Mouse (Mus musculus): Measurements from ENCODE around the gene Mrpl32.

Gene Mrpl32

DNA sequence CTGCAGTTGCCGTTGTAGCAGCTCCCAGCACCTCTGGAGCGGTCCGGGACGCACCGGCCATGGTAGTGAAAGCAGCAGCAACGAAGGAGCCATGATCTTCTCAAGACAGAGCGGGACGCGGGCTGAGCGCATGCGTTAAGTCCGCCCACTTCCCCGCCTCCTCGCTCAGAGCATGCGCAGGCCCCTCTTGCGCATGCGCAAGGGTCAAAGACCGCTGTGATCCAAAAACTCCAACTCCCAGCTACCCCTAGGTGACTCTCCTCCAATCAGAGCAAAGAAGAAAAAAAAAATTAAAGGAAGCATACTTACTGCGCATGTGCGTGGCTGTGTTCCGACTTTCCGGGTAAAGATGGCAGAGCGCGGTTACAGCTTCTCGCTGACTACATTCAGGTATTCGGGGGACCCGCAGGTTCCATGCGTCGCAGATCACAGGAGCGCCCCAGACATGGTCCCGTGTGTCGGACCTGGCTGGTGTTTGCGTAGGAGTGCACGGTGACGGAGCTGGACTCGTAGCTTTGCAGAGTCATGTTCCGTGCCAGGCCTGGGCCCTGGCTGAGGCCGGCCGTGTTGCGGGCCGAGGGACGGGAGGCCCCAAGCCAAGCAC is at the start of gene Mrpl32, which contains the start of gene Psma2:
Gene Mrpl32, minus strand, starts transcription at position 240 of the 604 bp plus-strand sequence.
Gene Psma2, plus strand, starts transcription at position 315 of the 604 bp plus-strand sequence.
- peak; percentile 97 for DNase-seq (ENCODE audit: low spot score in 2 of 2)

DNA sequence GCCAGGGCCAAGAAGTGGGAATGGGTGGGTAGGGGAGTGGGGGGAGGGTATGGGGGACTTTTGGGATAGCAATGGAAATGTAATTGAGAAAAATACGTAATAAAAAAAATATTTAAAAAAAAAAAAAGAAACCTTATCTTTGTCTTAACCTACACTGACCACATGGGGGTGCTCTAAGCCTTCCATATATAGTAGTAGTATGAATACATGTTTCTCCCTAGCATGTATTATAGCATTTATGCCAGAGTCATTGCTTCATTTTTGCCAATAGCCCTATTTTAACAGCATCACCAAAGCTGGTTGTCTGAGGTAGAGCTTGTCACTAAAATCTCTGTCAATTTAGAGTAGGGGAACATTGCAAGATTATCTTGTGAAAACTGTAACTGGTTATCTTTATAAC is 36.3 kb upstream of the Mrpl32 start:
- DNase-seq (ENCODE audit: low spot score in 2 of 2), result no peak

DNA sequence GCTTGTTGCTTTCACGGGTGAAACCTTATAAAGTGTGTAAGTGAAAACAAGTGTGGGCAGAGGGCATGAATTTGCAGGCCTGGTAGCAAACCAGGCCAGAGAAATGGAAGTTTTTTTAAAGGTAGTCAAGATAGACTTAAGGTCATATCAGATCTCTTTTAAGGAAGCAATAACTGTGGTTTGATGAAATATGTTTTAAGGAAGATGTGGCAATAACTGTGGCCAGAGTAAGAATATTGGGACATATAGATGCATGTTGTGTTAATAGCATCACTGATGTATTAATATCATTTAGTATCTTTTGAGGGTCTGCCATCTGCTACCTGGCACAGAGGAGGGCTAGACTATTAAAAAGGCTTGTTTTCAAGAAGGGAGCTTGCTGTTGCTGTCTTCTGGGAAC is 27.0 kb upstream of the Mrpl32 start:
- no peak for DNase-seq (ENCODE audit: low spot score in 2 of 2)

DNA sequence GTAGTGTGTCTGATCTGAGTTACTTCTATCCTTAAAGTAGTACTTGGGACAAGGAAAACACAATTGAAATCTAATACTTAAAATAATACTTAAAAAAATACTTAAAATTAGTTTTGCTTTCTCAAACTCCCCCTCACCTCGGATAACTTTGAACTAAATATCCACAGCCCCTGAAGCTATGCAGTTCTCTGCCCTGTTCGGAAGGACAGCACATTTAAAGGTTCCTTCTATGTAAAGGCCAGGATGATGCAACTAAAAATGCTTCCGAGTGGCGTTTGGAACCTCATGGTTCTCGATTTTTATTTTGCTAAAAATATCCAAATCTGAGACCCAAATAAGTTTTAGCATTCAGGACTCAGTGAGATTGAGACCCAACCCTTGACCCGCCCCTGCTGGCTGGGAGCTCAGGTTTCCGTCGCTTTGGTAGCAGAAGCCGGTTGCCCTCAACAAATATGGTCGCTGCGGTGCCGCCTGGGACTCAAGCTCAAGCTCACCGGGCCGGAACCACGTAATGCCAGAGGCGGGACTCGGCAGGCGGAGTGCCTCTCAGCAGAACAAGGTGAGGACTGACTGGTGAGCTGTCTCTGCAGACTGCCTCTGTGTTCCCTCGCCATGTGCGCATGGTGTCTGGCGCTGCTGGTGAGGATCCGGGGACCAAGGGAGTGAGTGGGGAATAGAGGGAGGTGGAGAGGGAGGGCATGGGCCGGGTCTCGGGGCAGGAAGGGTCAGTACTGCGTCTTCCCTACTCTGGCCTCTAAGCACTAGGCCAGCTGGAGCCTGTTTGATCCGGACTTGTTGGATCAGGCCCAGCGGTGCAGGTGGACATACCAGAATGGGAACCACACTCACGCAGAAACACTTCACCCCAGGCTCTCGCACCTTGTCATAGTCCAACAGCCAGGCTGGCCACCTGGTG is 17.0 kb upstream of the Mrpl32 start, which contains the start of gene AW209491:
Gene AW209491, plus strand, starts transcription at position 429 of the 916 bp plus-strand sequence.
- peak; percentile 96 for DNase-seq (ENCODE audit: low spot score in 2 of 2)

DNA sequence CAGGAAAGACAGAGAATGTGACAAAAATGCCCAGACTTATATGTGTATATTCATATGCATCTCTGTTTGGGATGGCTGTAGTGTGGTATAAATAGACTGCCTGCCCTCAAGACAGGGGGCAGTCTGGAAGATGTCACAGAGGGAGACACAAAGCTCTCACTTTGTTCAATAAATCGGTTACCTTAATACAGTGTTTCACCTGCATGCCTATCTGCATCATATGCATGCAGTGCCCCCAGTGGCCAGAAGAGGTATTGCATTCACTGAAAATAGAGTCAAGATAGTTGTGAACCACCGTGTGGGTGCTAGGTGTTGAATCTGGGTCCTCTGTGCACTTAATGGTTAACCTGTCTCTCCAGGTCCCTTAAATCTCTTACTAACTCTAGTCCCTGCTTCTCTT is 5.8 kb upstream of the Mrpl32 start:
- DNase-seq (ENCODE audit: low spot score in 2 of 2), result peak; percentile 43 to 75

DNA sequence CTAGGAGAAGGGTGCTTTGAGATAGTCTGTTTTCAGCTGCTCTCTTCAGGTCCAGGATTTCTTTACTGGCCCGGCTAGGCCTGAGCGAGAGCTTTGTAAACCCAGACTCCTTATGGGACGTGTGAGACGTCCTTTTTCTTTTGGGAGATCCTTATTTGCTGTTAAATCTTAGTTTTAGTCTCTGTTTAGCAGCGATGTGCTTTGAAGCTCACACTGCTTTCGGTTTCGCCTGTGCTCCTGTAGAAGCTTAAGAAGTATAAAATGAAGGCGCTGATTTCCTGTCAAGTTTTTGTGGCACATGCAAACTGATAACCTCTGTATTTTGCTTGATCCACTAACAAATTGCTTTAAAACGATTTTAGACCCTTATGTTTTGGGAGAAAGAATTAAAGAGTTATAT is 588 bp upstream of the Mrpl32 start:
- DNase-seq (ENCODE audit: low spot score in 2 of 2), result no peak

DNA sequence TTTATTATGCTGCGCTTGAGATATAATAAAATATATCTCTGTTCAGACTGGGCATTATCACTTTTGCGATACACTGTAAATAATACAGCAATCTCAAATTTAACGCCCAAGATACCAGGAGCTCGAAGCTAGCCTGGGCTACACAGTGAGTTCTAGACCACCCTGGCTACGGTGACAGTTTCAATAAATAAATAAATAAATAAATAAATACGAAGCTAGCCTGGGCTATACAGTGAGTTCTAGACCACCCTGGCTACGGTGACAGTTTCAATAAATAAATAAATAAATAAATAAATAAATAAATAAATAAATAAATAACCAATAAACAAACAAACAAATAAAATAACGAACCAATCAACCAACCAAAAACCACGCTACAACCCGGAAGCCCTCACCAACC is 502 bp downstream of the Mrpl32 start:
- DNase-seq (ENCODE audit: low spot score in 2 of 2), result no peak

DNA sequence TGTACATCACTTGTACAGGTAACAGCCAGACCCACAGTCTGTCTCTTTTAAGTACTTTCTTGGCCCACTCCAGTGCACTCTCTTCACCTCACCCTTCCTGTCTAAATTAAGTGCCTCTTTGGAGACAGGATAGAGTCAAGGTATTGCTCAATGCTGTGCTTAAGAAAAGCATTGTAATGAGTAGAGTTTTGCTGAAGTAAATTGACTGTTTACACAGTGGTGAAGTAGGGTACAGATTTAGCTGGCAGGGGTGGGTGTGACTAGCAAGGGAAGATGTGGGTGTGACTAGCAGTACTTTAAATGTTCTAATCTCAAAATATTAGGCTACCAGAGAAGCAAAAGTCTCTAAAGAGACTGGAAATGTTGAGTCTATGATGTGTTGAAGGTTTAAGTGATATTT is 5.3 kb downstream of the Mrpl32 start:
- no peak for DNase-seq (ENCODE audit: low spot score in 2 of 2)

DNA sequence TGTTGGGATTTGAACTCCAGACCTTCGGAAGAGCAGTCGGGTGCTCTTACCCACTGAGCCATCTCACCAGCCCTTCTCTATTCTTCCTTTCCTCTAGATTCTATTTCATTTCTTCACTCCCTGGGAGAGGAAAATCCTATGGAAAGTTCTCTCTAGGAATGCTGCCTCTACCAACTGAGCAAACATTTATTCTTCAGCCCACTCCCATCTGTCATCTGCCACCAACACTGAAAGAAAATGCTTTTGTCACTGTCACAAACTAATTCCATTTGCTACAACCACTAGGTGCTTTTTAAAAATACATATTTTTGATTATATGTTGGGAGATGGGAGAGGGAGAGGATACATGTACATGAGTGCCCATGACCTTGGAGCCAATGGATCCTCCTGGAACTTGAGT is 10.2 kb downstream of the Mrpl32 start:
- no peak for DNase-seq (ENCODE audit: low spot score in 2 of 2)

DNA sequence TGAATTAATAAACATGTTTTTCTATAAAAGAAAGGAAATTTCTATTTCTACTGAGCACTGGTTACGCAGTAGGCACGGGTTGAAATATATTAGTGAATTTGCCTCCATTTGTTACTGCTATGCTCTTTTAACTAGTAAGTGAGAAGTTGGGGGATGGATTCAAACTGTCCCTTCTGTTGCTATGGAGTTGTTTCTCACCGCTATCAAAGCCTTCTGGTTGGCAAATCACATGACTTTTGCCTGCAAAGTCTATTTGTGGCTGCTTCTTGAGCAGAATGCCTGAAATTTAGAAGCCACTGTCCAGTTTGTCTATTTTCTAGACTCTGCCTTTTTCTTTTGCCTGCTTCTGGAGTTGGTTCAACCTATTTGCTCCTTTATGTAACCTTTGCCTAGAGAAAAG is 32.6 kb downstream of the Mrpl32 start:
- no peak for DNase-seq (ENCODE audit: low spot score in 2 of 2)

DNA sequence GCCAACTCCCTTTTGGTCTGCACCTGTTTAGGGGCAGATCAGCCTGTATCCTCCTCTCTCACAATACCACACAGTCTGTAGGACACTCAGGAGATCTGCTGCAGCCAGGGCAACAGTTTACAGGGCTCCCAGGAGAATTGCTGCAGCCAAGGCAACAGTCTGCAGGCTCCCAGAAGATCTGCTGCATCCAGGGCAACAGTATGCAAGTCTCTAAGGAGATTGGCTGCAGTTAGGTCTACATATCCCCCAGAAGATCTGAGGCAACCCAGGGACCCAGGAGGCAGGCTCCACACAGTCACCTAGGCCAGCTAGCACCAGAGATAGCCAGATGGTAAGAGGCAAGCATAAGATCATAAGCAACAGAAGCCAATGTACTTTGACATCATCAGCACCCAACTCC is 38.8 kb downstream of the Mrpl32 start:
- DNase-seq (ENCODE audit: low spot score in 2 of 2), result no peak

DNA sequence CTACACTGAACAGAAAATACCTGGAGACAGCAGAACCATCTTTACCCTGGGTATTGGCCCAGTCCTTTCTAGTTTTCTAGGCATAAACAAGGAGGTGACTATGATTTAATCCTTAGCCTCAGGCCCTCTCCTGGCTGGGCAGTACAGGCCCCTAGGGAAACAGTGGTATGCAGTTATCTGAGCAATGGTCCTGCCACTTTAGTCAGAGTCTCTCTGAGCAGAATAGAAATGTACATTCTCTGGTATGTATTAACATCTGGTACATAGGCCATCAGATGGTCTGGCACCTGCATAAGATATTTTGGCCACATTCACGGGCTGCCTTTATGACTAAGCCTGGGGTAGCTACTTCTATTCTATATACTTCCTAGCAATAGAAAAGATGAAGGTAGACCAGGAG is 51.6 kb downstream of the Mrpl32 start:
- no peak for DNase-seq (ENCODE audit: low spot score in 2 of 2)

All from frontal cortex, postnatal 36 days (tissue).